Mouse (Mus musculus) forebrain, postnatal 0 days (tissue): ENCODE data around the gene Pcyt1b. TPM values are rescaled to one million over a fixed set of nuclear protein-coding genes. Genes with fewer than 3 reads are reported as not detected.

Source experiments
- ATAC-seq: fragments of 200-750 bp; cut with Nextera tagmentation; 2 replicates; pipeline ENCODE4 v1.8.0; 2017; ENCODE audit warnings: mild to moderate bottlenecking, moderate library complexity
- DNase-seq: peaks from one replicate; pipeline ENCODE4 v3.0.0-alpha.2; 2015
- H3K27ac ChIP-seq: fragments of 300-500 bp; sonication (generic); 2 replicates; pipeline ENCODE4 v1.5.1; 2014; ENCODE audit warnings: low read depth, mild to moderate bottlenecking, antibody characterized with exemption, low read length, moderate library complexity, mixed read lengths
- H3K27me3 ChIP-seq: fragments of 300-500 bp; sonication (generic); 2 replicates; pipeline ENCODE4 v1.6.1; 2014; ENCODE audit warnings: mild to moderate bottlenecking, low read length, mixed read lengths; ENCODE audit not compliant: insufficient read depth
- H3K36me3 ChIP-seq: fragments of 300-500 bp; sonication (generic); 2 replicates; pipeline ENCODE4 v1.6.1; 2014; ENCODE audit warnings: mild to moderate bottlenecking, moderate library complexity; ENCODE audit not compliant: insufficient read depth
- H3K4me1 ChIP-seq: fragments of 300-500 bp; sonication (generic); 2 replicates; pipeline ENCODE4 v1.6.1; 2014; ENCODE audit warnings: antibody characterized with exemption; ENCODE audit not compliant: insufficient read depth
- H3K4me2 ChIP-seq: fragments of 300-500 bp; sonication (generic); 2 replicates; pipeline ENCODE4 v1.6.1; 2014; ENCODE audit warnings: low read depth, mild to moderate bottlenecking, moderate library complexity
- H3K4me3 ChIP-seq: fragments of 300-500 bp; sonication (generic); 2 replicates; pipeline ENCODE4 v1.5.1; 2014; ENCODE audit warnings: low read depth, low read length, mixed read lengths
- H3K9ac ChIP-seq: fragments of 300-500 bp; sonication (generic); 2 replicates; pipeline ENCODE4 v1.6.1; 2014; ENCODE audit warnings: mild to moderate bottlenecking
- H3K9me3 ChIP-seq: fragments of 300-500 bp; sonication (generic); 2 replicates; pipeline ENCODE4 v1.6.1; 2016; ENCODE audit warnings: low read length
- CTCF ChIP-seq: sonication (generic); IDR thresholded peaks from 2 replicates; pipeline ENCODE4 v1.5.1; 2016; ENCODE audit warnings: antibody characterized with exemption, control low read depth, low read depth
- WGBS: fragments of 180-500 bp; shearing (Covaris S2); extraction: QIAGEN DNeasy Blood & Tissue Kit; methylation state at CpG from one replicate; pipeline ENCODE4 v1.1.7; 2014; 5-methylcytosine and 5-hydroxymethylcytosine counted together
- polyA plus RNA-seq: library from polyadenylated mRNA; unstranded; fragments of >200 nt; fragmentation: Nextera tagmentation; extraction: Ambion mirVana; gene quantifications from 2 replicates; pipeline ENCODE4 v1.2.1, GENCODE M21; 2015
- total RNA-seq: library from RNA; depleted of rRNA; stranded (reverse); fragments of >200 nt; gene quantifications from 2 replicates; pipeline ENCODE4 v1.2.3, GENCODE M21; 2014; rRNA removed

Gene Pcyt1b
- total RNA-seq: 26.3 and 30.7 TPM in 2 replicates
- 12.5 and 21.7 TPM in 2 replicates for polyA plus RNA-seq

DNA sequence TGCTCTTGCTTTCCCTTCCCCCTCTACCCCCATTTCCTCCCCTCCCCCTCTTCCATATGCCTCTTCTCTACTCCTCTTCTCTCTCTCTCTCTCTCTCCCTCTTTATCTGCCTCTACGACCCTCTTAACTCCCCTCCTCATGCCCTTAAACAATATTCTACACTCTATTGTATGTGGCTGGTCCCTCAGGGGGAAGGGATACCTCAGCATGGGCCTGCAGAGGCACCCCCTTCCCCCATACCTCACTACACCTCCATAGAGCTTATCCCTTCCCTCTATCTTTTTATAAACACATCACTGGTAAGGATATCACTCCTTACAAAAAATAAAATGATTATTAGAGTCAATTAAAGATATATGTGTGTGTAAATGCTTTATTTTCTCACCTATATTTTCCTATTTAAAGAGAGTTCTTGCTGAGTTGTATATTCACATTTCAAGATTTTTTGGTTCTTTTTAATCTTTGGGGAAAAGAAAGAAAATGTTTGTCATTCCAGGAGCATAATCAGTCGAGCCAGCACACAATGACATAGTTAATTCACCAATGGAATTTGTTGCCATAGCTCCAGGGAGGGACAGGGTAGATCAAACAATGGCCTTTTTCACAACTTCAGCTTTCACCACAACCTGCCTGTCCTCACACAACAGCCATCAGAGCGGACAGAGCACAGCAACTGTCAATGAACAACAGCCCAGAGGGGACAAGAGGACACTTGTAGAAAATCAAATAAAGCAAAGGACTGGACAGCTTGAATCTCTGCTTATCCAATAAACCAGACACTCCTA is at the start of gene Pcyt1b:
Gene Pcyt1b, plus strand, starts transcription at position 646 of the 785 bp plus-strand sequence.
- no peaks in the 10 kb centered on the region for H3K36me3 ChIP-seq
- H3K4me1 ChIP-seq: no peaks in the 10 kb centered on the region
- 24% methylated on average over 3 of the region's 3 CpGs for WGBS
- no peaks in the 10 kb centered on the region for H3K27me3 ChIP-seq
- no peaks in the 10 kb centered on the region for H3K9me3 ChIP-seq
- no peak within 1 kb of the TSS for H3K9ac ChIP-seq
- DNase-seq (no peak), ATAC-seq (no peak)
- no peak within 1 kb of the TSS for H3K4me3 ChIP-seq
- no peak within 1 kb of the TSS for H3K27ac ChIP-seq
- no peak for TF ChIP-seq CTCF
- H3K4me2 ChIP-seq: no peak within 1 kb of the TSS

DNA sequence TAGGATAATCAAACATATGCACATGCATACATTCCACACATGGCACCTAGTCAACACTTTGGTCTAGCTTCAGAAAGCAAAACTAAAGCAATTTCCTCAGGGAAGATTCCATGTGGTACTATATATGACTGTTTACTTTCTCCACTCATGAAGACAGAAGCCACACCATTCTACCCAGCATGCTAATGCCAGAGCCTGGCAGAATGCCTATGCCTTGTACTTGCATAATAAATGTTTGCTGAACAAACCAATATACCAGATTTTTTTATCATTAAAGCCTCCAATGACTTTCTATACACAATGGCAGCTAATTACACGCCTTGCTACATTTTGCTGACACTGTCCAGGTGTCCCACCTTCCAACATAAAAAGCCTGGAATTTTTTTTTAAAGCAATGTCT is 24.4 kb upstream of the Pcyt1b start:
- no peak overlapping the region for H3K4me2 ChIP-seq
- ATAC-seq: no peak
- WGBS: 42% methylated on average over 1 of the region's 1 CpGs

DNA sequence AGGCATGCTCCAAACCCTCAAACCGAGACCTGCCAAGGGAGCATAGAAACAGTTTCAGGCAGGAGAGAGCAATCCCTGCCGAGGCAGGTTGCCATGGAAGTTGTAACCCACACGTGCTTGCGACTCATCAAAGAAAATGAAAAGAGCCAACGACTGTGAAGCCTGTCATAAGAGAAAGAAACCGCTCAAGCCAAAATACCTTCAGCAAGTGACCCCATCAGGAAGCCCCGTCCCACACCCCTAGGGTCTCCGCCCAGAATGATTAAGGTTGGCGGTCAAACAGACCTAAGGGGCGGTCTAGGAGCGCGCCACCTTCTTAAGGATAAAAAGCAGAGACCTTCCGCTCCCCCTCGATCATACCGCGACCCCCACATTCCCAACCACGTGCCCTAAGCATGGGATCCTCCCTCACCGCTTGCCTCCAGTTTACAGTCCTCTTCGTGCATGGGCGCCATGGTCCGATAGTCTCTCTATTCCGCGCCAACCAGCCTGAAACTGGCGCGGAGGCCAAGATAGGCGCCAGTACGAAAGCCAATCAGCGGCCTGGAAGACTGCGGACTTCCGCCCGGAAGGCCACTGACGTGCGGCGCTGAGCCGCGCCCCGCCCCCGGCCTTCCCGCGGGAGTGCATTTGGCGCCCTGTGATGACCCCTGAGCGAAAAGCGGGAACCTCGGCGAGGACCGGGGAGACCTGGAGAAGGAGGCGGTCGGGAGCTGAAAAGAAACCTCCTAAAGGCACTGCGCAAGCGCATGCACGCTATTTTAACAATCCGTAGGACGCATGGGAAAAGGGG is 22.8 kb upstream of the Pcyt1b start, which contains the start of gene Pola1:
Gene Pola1, minus strand, starts transcription at position 499 of the 793 bp plus-strand sequence.
- 28% methylated on average over 51 of the region's 53 CpGs for WGBS
- peak; percentile 99 for ATAC-seq

More for the DNA sequence above, 24.4 kb upstream of the Pcyt1b start:
- Histone ChIP-seq H3K4me3 (no peak overlapping the region; the same call in 1 of the 2 replicates), H3K4me1 (peaks cover 5% of the 10 kb centered on the region; the same call in 1 of the 2 replicates), H3K9me3 (no peaks in the 10 kb centered on the region), H3K9ac (no peak overlapping the region), H3K27me3 (no peaks in the 10 kb centered on the region), H3K27ac (no peak overlapping the region), H3K36me3 (no peaks in the 10 kb centered on the region; the same call in 1 of the 2 replicates)
- DNase-seq: no peak
- TF ChIP-seq CTCF: no peak

DNA sequence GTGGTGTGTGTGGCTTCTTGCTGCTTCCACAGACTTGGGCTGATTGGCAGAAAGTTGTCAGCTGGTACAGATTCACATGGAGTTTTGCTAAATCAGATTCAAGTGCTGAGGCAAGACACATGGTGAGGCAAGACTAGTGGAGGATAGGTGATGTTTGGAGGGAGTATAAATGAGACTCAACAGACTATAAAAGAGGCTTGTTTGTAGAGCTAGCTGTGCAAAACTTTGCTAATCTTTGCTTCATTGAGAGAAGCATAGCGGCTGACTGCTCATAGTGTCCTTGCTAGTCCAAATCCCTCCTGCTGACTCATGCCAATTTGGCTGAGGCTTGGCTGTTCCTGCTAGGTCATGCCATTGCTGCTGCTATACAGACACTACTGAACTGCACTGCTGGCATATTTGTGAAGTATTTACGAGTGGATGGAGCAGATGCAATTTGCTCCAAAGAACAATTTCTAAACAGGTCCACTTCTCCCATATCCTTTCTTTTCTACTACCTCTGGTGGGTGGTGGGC is 19.7 kb upstream of the Pcyt1b start:
- no peak for ATAC-seq

More for the DNA sequence above, 22.8 kb upstream of the Pcyt1b start, which contains the start of gene Pola1:
- H3K27me3 ChIP-seq: no peaks in the 10 kb centered on the region
- peak within 1 kb of the TSS; percentile 53 for H3K4me3 ChIP-seq
- H3K4me1 ChIP-seq: peaks cover 5% of the 10 kb centered on the region; the same call in 1 of the 2 replicates
- TF ChIP-seq CTCF: no peak
- peak; percentile 86 for DNase-seq
- peak within 1 kb of the TSS; percentile 52 for H3K4me2 ChIP-seq
- H3K27ac ChIP-seq: peak within 1 kb of the TSS; percentile 67
- no peaks in the 10 kb centered on the region for H3K36me3 ChIP-seq
- peak within 1 kb of the TSS; percentile 53 for H3K9ac ChIP-seq
- H3K9me3 ChIP-seq: no peaks in the 10 kb centered on the region

GRCm38 (mm10) chrX:93643600-93643999 is 11.1 kb upstream of the Pcyt1b start:
- no peaks in the 10 kb centered on the region for H3K36me3 ChIP-seq
- H3K4me2 ChIP-seq: no peak overlapping the region
- H3K9me3 ChIP-seq: no peaks in the 10 kb centered on the region
- H3K9ac ChIP-seq: no peak overlapping the region
- WGBS: 89% methylated on average over 3 of the region's 3 CpGs
- H3K27ac ChIP-seq: no peak overlapping the region
- no peak for TF ChIP-seq CTCF
- no peak for ATAC-seq
- H3K4me3 ChIP-seq: no peak overlapping the region
- no peak for DNase-seq
- no peaks in the 10 kb centered on the region for H3K27me3 ChIP-seq
- no peaks in the 10 kb centered on the region for H3K4me1 ChIP-seq

More for the DNA sequence above, 19.7 kb upstream of the Pcyt1b start:
- Histone ChIP-seq H3K27ac (no peak overlapping the region), H3K4me3 (no peak overlapping the region), H3K36me3 (no peaks in the 10 kb centered on the region), H3K9me3 (no peaks in the 10 kb centered on the region), H3K9ac (no peak overlapping the region), H3K4me1 (peaks cover 5% of the 10 kb centered on the region; the same call in 1 of the 2 replicates), H3K4me2 (no peak overlapping the region), H3K27me3 (no peaks in the 10 kb centered on the region)
- WGBS: 79% methylated on average over 2 of the region's 2 CpGs
- no peak for DNase-seq
- no peak for TF ChIP-seq CTCF

GRCm38 (mm10) chrX:93644022-93644421 is 10.6 kb upstream of the Pcyt1b start:
- Histone ChIP-seq H3K4me3 (no peak overlapping the region), H3K4me2 (no peak overlapping the region), H3K36me3 (no peaks in the 10 kb centered on the region), H3K9ac (no peak overlapping the region), H3K9me3 (no peaks in the 10 kb centered on the region), H3K4me1 (no peaks in the 10 kb centered on the region), H3K27me3 (no peaks in the 10 kb centered on the region), H3K27ac (no peak overlapping the region)
- DNase-seq (no peak), ATAC-seq (no peak)
- TF ChIP-seq CTCF: no peak

- Histone ChIP-seq H3K4me3 (no peak overlapping the region), H3K4me2 (no peak overlapping the region), H3K27me3 (no peaks in the 10 kb centered on the region), H3K9me3 (no peaks in the 10 kb centered on the region), H3K9ac (no peak overlapping the region), H3K27ac (no peak overlapping the region), H3K36me3 (no peaks in the 10 kb centered on the region), H3K4me1 (no peaks in the 10 kb centered on the region)
- no peak for ATAC-seq
- no peak for DNase-seq
- WGBS: 89% methylated on average over 2 of the region's 2 CpGs
- no peak for TF ChIP-seq CTCF
These were observed 3.9 kb upstream of the Pcyt1b start for GRCm38 (mm10) chrX:93650738-93651137.
